Mouse (Mus musculus) limb, embryonic 12.5 days (tissue): Measurements from ENCODE around the gene Nsd1. TPM values are rescaled to one million over a fixed set of nuclear protein-coding genes. Genes with fewer than 3 reads are reported as not detected.

Experiments used
- ATAC-seq: fragments of 200-750 bp; cut with Nextera tagmentation; 2 replicates; pipeline ENCODE4 v1.8.0; 2017; ENCODE audit warnings: low read depth, moderate TSS enrichment; ENCODE audit not compliant: insufficient number of reproducible peaks, insufficient read depth, low FRiP score, low TSS enrichment
- H3K27ac ChIP-seq: fragments of 300-500 bp; sonication (generic); 2 replicates; pipeline ENCODE4 v1.5.1; 2016; ENCODE audit warnings: mild to moderate bottlenecking, moderate library complexity
- H3K27me3 ChIP-seq: fragments of 300-500 bp; sonication (generic); 2 replicates; pipeline ENCODE4 v1.6.1; 2016; ENCODE audit warnings: mild to moderate bottlenecking, moderate library complexity
- H3K36me3 ChIP-seq: fragments of 300-500 bp; sonication (generic); 2 replicates; pipeline ENCODE4 v1.6.1; 2016; ENCODE audit warnings: mild to moderate bottlenecking, moderate library complexity
- H3K4me1 ChIP-seq: fragments of 300-500 bp; sonication (generic); replicated peaks from 2 replicates; pipeline ENCODE4 v1.6.1; 2016
- H3K4me2 ChIP-seq: fragments of 300-500 bp; sonication (generic); 2 replicates; pipeline ENCODE4 v1.6.1; 2016; ENCODE audit warnings: mild to moderate bottlenecking, moderate library complexity
- H3K4me3 ChIP-seq: fragments of 300-500 bp; sonication (generic); replicated peaks from 2 replicates; pipeline ENCODE4 v1.5.1; 2016; ENCODE audit warnings: mild to moderate bottlenecking
- H3K9ac ChIP-seq: fragments of 300-500 bp; sonication (generic); replicated peaks from 2 replicates; pipeline ENCODE4 v1.6.1; 2016; ENCODE audit warnings: mild to moderate bottlenecking, moderate library complexity
- H3K9me3 ChIP-seq: fragments of 300-500 bp; sonication (generic); 2 replicates; pipeline ENCODE4 v1.6.1; 2016; ENCODE audit warnings: mild to moderate bottlenecking, moderate library complexity
- WGBS: fragments of 180-500 bp; shearing (Covaris S2); methylation state at CpG from one replicate; pipeline ENCODE4 v1.1.7; 2016; 5-methylcytosine and 5-hydroxymethylcytosine counted together
- polyA plus RNA-seq: library from polyadenylated mRNA; unstranded; fragments of >200 nt; fragmentation: Nextera tagmentation; extraction: Ambion mirVana; gene quantifications from 2 replicates; pipeline ENCODE4 v1.2.1, GENCODE M21; 2016

The Nsd1 gene
- polyA plus RNA-seq: 81.3 and 91.8 TPM in 2 replicates

DNA sequence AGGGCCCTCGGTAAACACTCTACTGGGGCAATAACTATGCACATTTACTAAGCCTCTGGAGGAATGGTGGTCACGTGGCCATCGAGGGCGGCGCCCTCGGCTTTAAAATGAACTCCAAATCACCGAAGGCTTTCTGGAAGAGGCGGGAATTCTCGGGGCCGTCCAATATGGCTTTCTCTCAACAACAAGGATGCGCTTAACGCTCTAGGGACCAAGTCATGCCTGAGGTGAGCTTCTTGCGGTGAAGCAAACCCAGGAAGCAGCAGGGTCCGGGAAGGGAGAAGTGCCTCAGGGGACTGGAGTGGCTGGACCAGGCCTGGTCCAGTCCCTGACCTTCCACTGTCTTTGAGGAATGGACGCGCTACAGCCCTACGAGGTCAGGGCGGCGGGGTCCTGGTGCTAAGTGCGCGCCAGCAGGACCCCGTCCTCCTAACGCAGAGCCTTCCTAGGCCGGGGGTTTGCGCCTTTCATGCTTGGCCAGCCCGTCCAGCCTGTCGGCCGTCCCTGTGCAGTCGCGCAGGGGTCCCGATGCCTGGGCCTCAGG is at the start of gene Nsd1:
TSS of gene Nsd1 (plus strand) at position 134 of the 544 bp plus-strand sequence.
- Histone ChIP-seq H3K36me3 (peaks cover 16% of the 10 kb centered on the region), H3K4me3 (peak within 1 kb of the TSS; percentile 86), H3K27ac (peak within 1 kb of the TSS; percentile 99), H3K9ac (peak within 1 kb of the TSS; percentile 94), H3K9me3 (no peaks in the 10 kb centered on the region), H3K4me1 (peaks cover 27% of the 10 kb centered on the region), H3K27me3 (no peaks in the 10 kb centered on the region), H3K4me2 (peak within 1 kb of the TSS; percentile 80)
- 19% methylated on average over 31 of the region's 31 CpGs for WGBS
- 0 out of 2 replicates have a peak, but pooled peaks have one; percentile 5 for ATAC-seq

DNA sequence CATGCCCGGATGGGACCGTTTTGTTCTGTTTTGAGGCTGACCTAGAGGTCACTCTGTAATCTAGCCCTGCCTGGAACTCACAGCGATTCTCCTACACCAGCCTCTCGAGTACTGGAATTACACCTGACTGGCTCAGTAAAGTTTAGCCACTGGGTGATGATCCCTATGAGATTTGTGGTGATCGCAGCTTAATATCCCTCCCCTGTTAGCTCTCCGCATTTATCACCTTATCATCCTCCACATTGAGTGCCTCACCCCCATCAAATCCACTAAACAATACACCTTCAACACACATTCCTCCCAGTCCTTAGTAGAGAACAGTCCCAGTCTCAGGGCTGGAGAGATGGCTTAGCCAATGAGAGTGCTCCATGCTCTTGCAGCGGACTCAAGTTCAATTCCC is 47.2 kb upstream of the Nsd1 start:
- no peaks in the 10 kb centered on the region for H3K9me3 ChIP-seq
- H3K27ac ChIP-seq: no peak overlapping the region
- peaks cover 5% of the 10 kb centered on the region; the same call in 1 of the 2 replicates for H3K36me3 ChIP-seq
- no peaks in the 10 kb centered on the region for H3K4me1 ChIP-seq
- ATAC-seq: no peak
- H3K9ac ChIP-seq: no peak overlapping the region
- no peaks in the 10 kb centered on the region for H3K27me3 ChIP-seq
- no peak overlapping the region for H3K4me3 ChIP-seq
- WGBS: 43% methylated on average over 7 of the region's 7 CpGs
- H3K4me2 ChIP-seq: no peak overlapping the region

DNA sequence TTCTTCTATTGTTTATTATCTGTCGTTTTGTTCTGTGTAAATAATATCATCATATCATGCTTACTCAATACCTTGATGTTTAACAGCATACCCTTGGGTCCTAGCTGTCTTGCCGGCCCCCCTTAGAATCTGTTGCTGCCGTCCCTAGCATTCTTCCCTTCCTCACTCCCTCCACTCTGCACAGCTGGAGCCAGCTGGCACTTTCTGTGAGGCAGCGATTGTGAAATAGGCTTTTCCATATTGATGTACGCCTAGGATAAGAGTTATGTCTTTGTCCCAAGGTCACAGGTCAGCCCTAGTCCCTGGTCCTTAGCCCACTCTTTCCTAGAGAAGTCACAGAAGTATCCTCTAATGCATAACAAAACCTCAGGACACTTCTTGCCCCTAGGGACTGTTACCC is 46.0 kb upstream of the Nsd1 start:
- Histone ChIP-seq H3K27ac (no peak overlapping the region), H3K36me3 (peaks cover 5% of the 10 kb centered on the region; the same call in 1 of the 2 replicates), H3K9me3 (no peaks in the 10 kb centered on the region), H3K9ac (no peak overlapping the region), H3K4me1 (no peaks in the 10 kb centered on the region), H3K4me2 (no peak overlapping the region), H3K27me3 (no peaks in the 10 kb centered on the region), H3K4me3 (no peak overlapping the region)
- no peak for ATAC-seq
- 73% methylated on average over 5 of the region's 5 CpGs for WGBS

DNA sequence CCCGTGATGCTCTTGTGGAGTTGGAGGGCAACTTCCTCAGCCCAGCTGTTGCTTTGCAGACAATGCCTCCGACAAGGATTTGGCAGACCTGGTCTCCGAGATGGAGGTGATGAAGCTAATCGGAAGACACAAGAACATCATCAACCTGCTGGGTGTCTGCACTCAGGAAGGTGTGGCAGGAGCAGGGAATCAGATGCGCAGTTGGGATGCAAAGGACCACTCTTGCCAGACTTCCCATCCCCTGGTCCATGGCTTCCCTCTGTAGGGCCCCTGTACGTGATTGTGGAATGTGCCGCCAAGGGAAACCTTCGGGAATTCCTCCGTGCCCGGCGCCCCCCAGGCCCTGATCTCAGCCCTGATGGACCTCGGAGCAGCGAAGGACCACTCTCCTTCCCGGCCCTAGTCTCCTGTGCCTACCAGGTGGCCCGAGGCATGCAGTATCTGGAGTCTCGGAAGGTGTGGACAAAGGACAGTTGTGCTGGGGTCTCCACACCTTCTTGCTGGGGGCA is 43.7 kb upstream of the Nsd1 start:
- Histone ChIP-seq H3K4me1 (peaks cover 7% of the 10 kb centered on the region), H3K9me3 (no peaks in the 10 kb centered on the region), H3K4me2 (no peak overlapping the region), H3K36me3 (peaks cover 5% of the 10 kb centered on the region; the same call in 1 of the 2 replicates), H3K27me3 (no peaks in the 10 kb centered on the region), H3K4me3 (no peak overlapping the region), H3K9ac (no peak overlapping the region), H3K27ac (no peak overlapping the region)
- 90% methylated on average over 16 of the region's 16 CpGs for WGBS
- ATAC-seq: no peak

DNA sequence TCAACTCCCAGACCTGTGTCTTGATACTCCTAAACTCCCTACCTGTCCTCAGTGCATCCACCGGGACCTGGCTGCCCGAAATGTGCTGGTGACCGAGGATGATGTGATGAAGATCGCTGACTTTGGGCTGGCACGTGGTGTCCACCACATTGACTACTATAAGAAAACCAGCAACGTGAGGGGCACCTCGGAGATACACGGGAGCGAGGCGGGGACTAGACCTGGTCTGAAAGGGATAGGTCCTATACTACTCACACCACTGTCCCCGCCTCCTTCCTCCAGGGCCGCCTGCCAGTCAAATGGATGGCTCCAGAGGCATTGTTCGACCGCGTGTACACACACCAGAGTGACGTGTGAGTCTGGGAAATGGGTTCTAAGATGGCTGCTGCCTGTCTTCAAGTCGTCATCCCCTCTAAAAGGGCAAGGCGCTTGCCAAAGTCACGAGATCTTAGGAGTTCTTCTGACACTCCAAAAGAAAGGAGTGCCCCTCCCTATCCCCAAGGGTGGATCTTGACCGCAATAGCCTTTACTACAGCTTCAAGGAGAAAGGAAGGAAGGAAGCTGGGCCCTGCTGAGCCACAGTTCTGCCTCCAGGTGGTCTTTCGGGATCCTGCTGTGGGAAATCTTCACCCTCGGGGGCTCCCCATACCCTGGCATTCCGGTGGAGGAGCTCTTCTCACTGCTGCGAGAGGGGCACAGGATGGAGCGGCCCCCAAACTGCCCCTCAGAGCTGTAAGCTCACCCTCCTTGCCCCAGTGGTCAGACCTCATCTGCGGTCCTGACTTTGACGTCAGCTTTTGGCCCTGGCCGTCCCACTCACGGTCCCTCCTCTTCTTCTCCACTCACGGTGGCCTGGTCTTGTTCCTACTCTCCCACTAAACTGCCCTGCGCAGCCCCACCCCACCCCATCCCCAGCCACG is 42.5 kb upstream of the Nsd1 start:
- ATAC-seq: no peak
- no peaks in the 10 kb centered on the region for H3K36me3 ChIP-seq
- H3K9ac ChIP-seq: no peak overlapping the region
- H3K27ac ChIP-seq: no peak overlapping the region
- H3K4me1 ChIP-seq: peaks cover 17% of the 10 kb centered on the region
- no peak overlapping the region for H3K4me3 ChIP-seq
- H3K4me2 ChIP-seq: no peak overlapping the region
- WGBS: 88% methylated on average over 32 of the region's 32 CpGs
- H3K9me3 ChIP-seq: no peaks in the 10 kb centered on the region
- H3K27me3 ChIP-seq: no peaks in the 10 kb centered on the region; the same call in 1 of the 2 replicates

DNA sequence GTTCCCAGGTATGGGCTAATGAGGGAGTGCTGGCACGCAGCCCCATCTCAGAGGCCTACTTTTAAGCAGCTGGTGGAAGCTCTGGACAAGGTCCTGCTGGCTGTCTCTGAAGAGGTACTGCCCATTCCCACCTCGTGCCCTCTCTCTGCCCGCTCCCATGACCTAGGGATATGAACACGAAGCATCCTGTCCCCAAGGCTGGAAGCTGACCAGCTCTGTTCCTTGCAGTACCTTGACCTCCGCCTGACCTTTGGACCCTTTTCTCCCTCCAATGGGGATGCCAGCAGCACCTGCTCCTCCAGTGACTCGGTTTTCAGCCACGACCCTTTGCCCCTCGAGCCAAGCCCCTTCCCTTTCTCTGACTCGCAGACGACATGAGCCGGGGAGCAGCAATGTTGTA is 41.8 kb upstream of the Nsd1 start:
- H3K4me1 ChIP-seq: peaks cover 21% of the 10 kb centered on the region
- H3K9me3 ChIP-seq: no peaks in the 10 kb centered on the region
- WGBS: 81% methylated on average over 11 of the region's 11 CpGs
- H3K27me3 ChIP-seq: no peaks in the 10 kb centered on the region; the same call in 1 of the 2 replicates
- H3K27ac ChIP-seq: no peak overlapping the region
- H3K4me3 ChIP-seq: no peak overlapping the region
- H3K4me2 ChIP-seq: no peak overlapping the region
- no peak overlapping the region for H3K9ac ChIP-seq
- ATAC-seq: no peak
- no peaks in the 10 kb centered on the region for H3K36me3 ChIP-seq

DNA sequence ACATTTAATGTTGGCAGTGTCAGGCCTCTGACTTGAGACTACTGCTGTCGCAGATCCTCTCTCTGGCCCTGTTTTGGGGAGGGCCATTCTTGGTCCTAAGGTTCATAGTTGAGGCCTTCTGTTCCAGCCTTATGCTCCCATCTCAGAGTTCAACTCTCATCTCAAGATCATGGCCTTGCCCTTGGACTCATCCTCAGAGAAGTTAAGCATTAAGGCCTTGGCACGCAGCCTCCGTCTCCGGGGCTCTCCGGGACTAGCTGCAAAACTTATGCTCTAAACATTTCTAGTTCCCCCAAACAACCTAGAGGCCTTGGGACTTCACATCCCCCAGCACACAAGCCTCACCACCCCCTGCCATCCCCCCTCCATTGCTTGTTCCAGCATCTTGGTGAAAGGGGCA is 41.3 kb upstream of the Nsd1 start:
- no peak for ATAC-seq
- H3K27me3 ChIP-seq: no peaks in the 10 kb centered on the region; the same call in 1 of the 2 replicates
- H3K4me1 ChIP-seq: peaks cover 21% of the 10 kb centered on the region
- H3K27ac ChIP-seq: 0 out of 2 replicates have a peak overlapping the region, but pooled peaks have one; percentile 45
- H3K9ac ChIP-seq: no peak overlapping the region
- no peak overlapping the region for H3K4me3 ChIP-seq
- 94% methylated on average over 5 of the region's 5 CpGs for WGBS
- no peak overlapping the region for H3K4me2 ChIP-seq
- H3K36me3 ChIP-seq: no peaks in the 10 kb centered on the region
- no peaks in the 10 kb centered on the region for H3K9me3 ChIP-seq

DNA sequence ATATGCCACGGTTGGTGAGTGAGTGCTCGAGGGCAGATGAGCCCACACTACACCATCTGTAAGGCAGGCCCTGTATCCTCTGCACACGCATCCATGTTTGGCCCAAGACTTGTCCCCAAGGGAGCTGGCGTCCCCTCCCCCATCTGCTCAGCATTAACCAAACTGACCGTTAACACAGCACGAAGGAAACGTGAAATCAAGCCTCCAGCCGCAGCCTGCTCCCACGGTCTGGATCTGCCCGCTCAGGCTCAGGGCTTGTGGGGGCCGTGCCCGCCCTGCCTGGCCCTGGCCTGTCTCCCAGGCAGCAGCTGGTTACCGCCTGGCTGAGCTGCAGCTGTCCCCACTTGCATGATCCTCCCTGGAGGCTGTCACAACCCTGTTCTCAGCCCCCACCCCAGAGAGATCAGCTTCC is 40.6 kb upstream of the Nsd1 start:
- peak; percentile 80 for ATAC-seq
- H3K4me3 ChIP-seq: no peak overlapping the region
- H3K9ac ChIP-seq: 0 out of 2 replicates have a peak overlapping the region, but pooled peaks have one; percentile 8
- no peak overlapping the region for H3K4me2 ChIP-seq
- 63% methylated on average over 13 of the region's 13 CpGs for WGBS
- no peaks in the 10 kb centered on the region; the same call in 1 of the 2 replicates for H3K27me3 ChIP-seq
- H3K9me3 ChIP-seq: no peaks in the 10 kb centered on the region
- H3K4me1 ChIP-seq: peaks cover 21% of the 10 kb centered on the region
- no peaks in the 10 kb centered on the region for H3K36me3 ChIP-seq
- peak overlapping the region; percentile 45; the same call in 1 of the 2 replicates for H3K27ac ChIP-seq

DNA sequence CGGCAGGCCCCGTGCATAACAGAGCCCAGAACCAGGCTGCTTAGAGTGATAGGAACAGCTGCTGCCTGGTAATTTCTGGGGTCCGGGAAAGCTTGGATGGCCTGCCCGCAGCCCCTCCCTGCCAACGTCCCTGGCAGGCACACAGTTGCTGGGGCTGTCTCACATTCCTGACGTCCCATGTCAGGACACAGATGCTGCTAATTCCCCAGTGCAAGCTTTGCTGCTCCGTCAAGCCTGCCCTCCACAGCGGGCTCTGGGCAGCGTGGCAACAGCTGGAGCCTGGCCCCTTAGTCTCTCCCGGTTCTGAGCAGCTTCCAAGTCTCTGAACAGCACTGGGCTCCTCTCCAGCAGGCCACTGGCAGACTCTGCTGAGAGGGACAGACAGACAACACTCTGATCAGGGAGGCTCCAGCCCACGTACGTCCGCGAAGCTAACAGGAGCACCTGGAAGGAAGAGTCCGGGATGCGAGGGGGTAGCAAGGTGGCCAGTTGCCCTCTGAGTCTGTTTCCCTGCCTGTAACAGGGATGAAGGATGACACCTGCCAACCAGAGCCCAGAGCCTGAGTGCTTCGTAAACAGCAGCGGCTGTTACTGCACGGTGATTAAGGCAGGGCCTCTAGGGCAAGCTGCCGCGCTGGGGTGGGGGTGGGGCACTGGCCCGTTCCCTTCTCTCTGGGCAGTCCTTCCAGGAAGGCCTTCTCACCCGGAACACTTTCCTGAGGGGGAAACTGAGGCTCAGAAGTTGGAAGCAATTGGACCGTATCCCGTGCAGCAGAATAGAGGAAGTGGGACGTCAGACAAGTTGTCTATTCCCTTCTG is 37.9 kb upstream of the Nsd1 start:
- ATAC-seq: peak; percentile 18; the same call in 1 of the 2 replicates
- 13% methylated on average over 26 of the region's 26 CpGs for WGBS
- H3K4me2 ChIP-seq: peak overlapping the region; percentile 50
- no peaks in the 10 kb centered on the region for H3K36me3 ChIP-seq
- H3K27ac ChIP-seq: peak overlapping the region; percentile 64; the same call in 1 of the 2 replicates
- H3K4me3 ChIP-seq: 0 out of 2 replicates have a peak overlapping the region, but pooled peaks have one; percentile 15
- peak overlapping the region; percentile 34; the same call in 1 of the 2 replicates for H3K9ac ChIP-seq
- no peaks in the 10 kb centered on the region for H3K9me3 ChIP-seq
- no peaks in the 10 kb centered on the region; the same call in 1 of the 2 replicates for H3K27me3 ChIP-seq
- H3K4me1 ChIP-seq: peaks cover 21% of the 10 kb centered on the region

DNA sequence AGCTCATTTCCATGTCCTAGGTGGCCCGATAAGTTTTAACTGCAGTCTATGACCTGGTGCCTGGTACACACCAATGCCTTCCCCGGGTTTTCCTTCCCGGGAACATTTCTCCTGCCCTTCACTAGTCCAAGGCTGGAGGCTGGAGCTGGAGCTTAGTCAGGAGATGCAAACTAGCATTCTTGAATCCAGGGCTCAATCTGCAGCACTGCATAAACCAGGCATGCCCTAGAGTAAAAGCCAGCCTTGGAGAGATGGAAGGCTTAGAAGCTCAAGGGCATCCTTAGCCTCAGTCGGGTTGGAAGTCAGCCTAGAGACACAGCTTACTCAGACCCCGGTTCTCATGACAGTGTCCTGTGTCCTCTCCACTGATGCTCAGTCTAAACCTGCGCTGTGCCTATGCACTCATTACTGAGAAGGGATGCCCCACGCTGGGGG is 37.2 kb upstream of the Nsd1 start:
- no peaks in the 10 kb centered on the region for H3K9me3 ChIP-seq
- H3K4me2 ChIP-seq: peak overlapping the region; percentile 50
- no peak overlapping the region for H3K9ac ChIP-seq
- WGBS: 53% methylated on average over 7 of the region's 7 CpGs
- H3K27me3 ChIP-seq: no peaks in the 10 kb centered on the region; the same call in 1 of the 2 replicates
- no peaks in the 10 kb centered on the region for H3K36me3 ChIP-seq
- H3K4me1 ChIP-seq: peaks cover 21% of the 10 kb centered on the region
- ATAC-seq: no peak
- peak overlapping the region; percentile 64; the same call in 1 of the 2 replicates for H3K27ac ChIP-seq
- no peak overlapping the region for H3K4me3 ChIP-seq
